Mouse (Mus musculus): ENCODE measurements around the gene Klhl5.

Klhl5 gene

GRCm38 (mm10) chr5:65106876-65107772, at the start of gene Klhl5:
Gene Klhl5 (plus strand): TSS chr5:65107539.
- in situ Hi-C loops (cut with MboI; ENCODE audit: low sequenced_read_pairs) = no loop called here

- in situ Hi-C loops (cut with MboI; ENCODE audit: low sequenced_read_pairs) = no loop called here
Measured at GRCm38 (mm10) chr5:65057596-65057995, 49.7 kb upstream of the Klhl5 start.

GRCm38 (mm10) chr5:65059806-65060205, 47.5 kb upstream of the Klhl5 start:
- in situ Hi-C loops (cut with MboI; ENCODE audit: low sequenced_read_pairs) = no loop called here

- in situ Hi-C loops (cut with MboI; ENCODE audit: low sequenced_read_pairs) = no loop called here
Measured at GRCm38 (mm10) chr5:65062236-65062635, 45.1 kb upstream of the Klhl5 start.

GRCm38 (mm10) chr5:65063266-65063665, 44.1 kb upstream of the Klhl5 start:
- in situ Hi-C loops (cut with MboI; ENCODE audit: low sequenced_read_pairs) = no loop called here

GRCm38 (mm10) chr5:65068166-65068565, 39.2 kb upstream of the Klhl5 start:
- in situ Hi-C loops (cut with MboI; ENCODE audit: low sequenced_read_pairs) = no loop called here

GRCm38 (mm10) chr5:65069872-65070271, 37.5 kb upstream of the Klhl5 start:
- in situ Hi-C loops (cut with MboI; ENCODE audit: low sequenced_read_pairs) = no loop called here

GRCm38 (mm10) chr5:65071689-65072118, 35.6 kb upstream of the Klhl5 start:
- in situ Hi-C loops (cut with MboI; ENCODE audit: low sequenced_read_pairs) = no loop called here

- in situ Hi-C loops (cut with MboI; ENCODE audit: low sequenced_read_pairs) = no loop called here
Measured at GRCm38 (mm10) chr5:65073247-65073646, 34.1 kb upstream of the Klhl5 start.

GRCm38 (mm10) chr5:65074693-65075092, 32.6 kb upstream of the Klhl5 start:
- in situ Hi-C loops (cut with MboI; ENCODE audit: low sequenced_read_pairs) = no loop called here

- in situ Hi-C loops (cut with MboI; ENCODE audit: low sequenced_read_pairs) = no loop called here
Measured at GRCm38 (mm10) chr5:65076087-65076486, 31.3 kb upstream of the Klhl5 start.

- in situ Hi-C loops (cut with MboI; ENCODE audit: low sequenced_read_pairs) = no loop called here
Measured at GRCm38 (mm10) chr5:65076748-65077147, 30.6 kb upstream of the Klhl5 start.

- in situ Hi-C loops (cut with MboI; ENCODE audit: low sequenced_read_pairs) = no loop called here
Measured at GRCm38 (mm10) chr5:65078081-65078480, 29.3 kb upstream of the Klhl5 start.

- in situ Hi-C loops (cut with MboI; ENCODE audit: low sequenced_read_pairs) = no loop called here
Measured at GRCm38 (mm10) chr5:65079881-65080280, 27.5 kb upstream of the Klhl5 start.

- in situ Hi-C loops (cut with MboI; ENCODE audit: low sequenced_read_pairs) = no loop called here
Measured at GRCm38 (mm10) chr5:65081836-65082235, 25.5 kb upstream of the Klhl5 start.

GRCm38 (mm10) chr5:65086522-65086921, 20.8 kb upstream of the Klhl5 start:
- in situ Hi-C loops (cut with MboI; ENCODE audit: low sequenced_read_pairs) = no loop called here

GRCm38 (mm10) chr5:65089707-65090106, 17.6 kb upstream of the Klhl5 start:
- in situ Hi-C loops (cut with MboI; ENCODE audit: low sequenced_read_pairs) = no loop called here

- in situ Hi-C loops (cut with MboI; ENCODE audit: low sequenced_read_pairs) = no loop called here
Measured at GRCm38 (mm10) chr5:65091184-65091858, 16.0 kb upstream of the Klhl5 start.

- in situ Hi-C loops (cut with MboI; ENCODE audit: low sequenced_read_pairs) = no loop called here
Measured at GRCm38 (mm10) chr5:65091921-65092320, 15.4 kb upstream of the Klhl5 start, which contains the start of gene Tmem156. Gene Tmem156 (minus strand): TSS chr5:65092132.

GRCm38 (mm10) chr5:65093769-65094168, 13.6 kb upstream of the Klhl5 start:
- in situ Hi-C loops (cut with MboI; ENCODE audit: low sequenced_read_pairs) = no loop called here

- in situ Hi-C loops (cut with MboI; ENCODE audit: low sequenced_read_pairs) = no loop called here
Measured at GRCm38 (mm10) chr5:65094902-65095545, 12.3 kb upstream of the Klhl5 start.
